In the genomic region with DNA sequence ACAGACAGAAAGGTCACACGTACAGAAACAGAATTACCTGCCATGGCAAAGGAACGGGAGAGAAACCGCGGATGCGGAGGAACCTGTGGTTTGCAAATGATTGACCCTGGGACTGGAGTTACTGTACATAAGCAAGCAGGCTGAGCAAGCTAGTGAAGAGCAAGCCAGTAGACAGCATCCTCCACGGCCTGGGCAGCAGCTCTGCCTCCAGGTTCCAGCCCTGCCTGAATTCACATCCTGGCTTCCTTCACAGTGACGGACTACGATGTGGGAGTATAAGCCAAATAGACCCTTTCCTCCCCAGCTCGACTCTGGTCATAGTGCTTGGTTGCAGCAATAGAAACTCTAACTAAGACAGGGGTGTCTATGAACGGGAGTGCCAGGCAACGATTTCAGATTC, we compare ENCODE assay signal across 15 mouse cellular contexts.
DNase-seq lines count a peak whose midpoint lies in the region; ATAC-seq lines count a peak whose summit lies in the region.
"Had no signal": no experiment of that assay in that cellular context is flagged by ENCODE, and none has a peak within 500 bp of the region (broad histone marks: within the 10 kb centered on the region; RNA-seq: fewer than 3 reads in every experiment).

No protein-coding gene starts in this region.

- peak; percentile 14 for DNase-seq in adrenal gland, postnatal 10 days
- no peak for DNase-seq in adrenal gland, adult 8-10 months
- DNase-seq in lung, postnatal 10 days, result no peak
- DNase-seq in kidney, adult 8-10 months, result peak; percentile 15 to 29
- no peak for DNase-seq in right cerebral cortex, postnatal 4 days
- DNase-seq in gastrocnemius, postnatal 36 days, result no peak
- DNase-seq: cerebellum, adult 8-10 months; thymus, adult 18-20 months had no signal

- H3K36me3 ChIP-seq in lung, embryonic 16.5 days (ENCODE audit: control insufficient read depth, insufficient read depth, low read length), result no peaks in the 10 kb centered on the region

- peak overlapping the region; percentile 43; the same call in 1 of the 2 replicates for H3K4me2 ChIP-seq in lung, embryonic 16.5 days (ENCODE audit: low read depth, low read length)
- H3K4me2 ChIP-seq: heart, embryonic 13.5 days; hindbrain, embryonic 14.5 days; liver, embryonic 11.5 days had no signal

- H3K9ac ChIP-seq in lung, embryonic 16.5 days (ENCODE audit: low read length), result no peak overlapping the region
- H3K9ac ChIP-seq: heart, embryonic 13.5 days; hindbrain, embryonic 14.5 days had no signal

- no peaks in the 10 kb centered on the region for H3K27me3 ChIP-seq in lung, embryonic 16.5 days (ENCODE audit: control insufficient read depth, insufficient read depth, low read depth, low read length)
- H3K27me3 ChIP-seq: heart, embryonic 13.5 days had no signal

- intact Hi-C loops in gastrocnemius, postnatal 36 days (cut with DNase I), result no loop called here

- H3K27ac ChIP-seq in lung, embryonic 16.5 days (ENCODE audit: low read length), result no peak overlapping the region
- H3K27ac ChIP-seq: heart, embryonic 13.5 days; hindbrain, embryonic 14.5 days had no signal

- H3K4me3 ChIP-seq in lung, embryonic 16.5 days (ENCODE audit: low read length), result no peak overlapping the region
- H3K4me3 ChIP-seq: heart, embryonic 13.5 days; myocyte had no signal

- H3K9me3 ChIP-seq in lung, embryonic 16.5 days (ENCODE audit: control insufficient read depth, low read length), result no peaks in the 10 kb centered on the region
- H3K9me3 ChIP-seq: G1E; heart, embryonic 13.5 days had no signal

- ATAC-seq in lung, embryonic 16.5 days (ENCODE audit: low read depth), result no peak
- ATAC-seq in megakaryocyte-erythroid progenitor cell, adult 5-6 weeks (replicated peaks; ENCODE audit: low FRiP score, low TSS enrichment, poor library complexity, severe bottlenecking), result 0 out of 2 replicates have a peak, but pooled peaks have one; percentile 19

- H3K4me1 ChIP-seq in lung, embryonic 16.5 days (replicated peaks; ENCODE audit: control insufficient read depth, insufficient read depth, low read length), result 0 out of 2 replicates have a peak, but pooled peaks cover 2% of the 10 kb centered on the region

- 85% methylated on average over 11 of the region's 11 CpGs for WGBS in lung, embryonic 16.5 days

Comparison
In these comparisons a context has a peak if more than half of its experiments do, and no peak if none do; other contexts are left out.
1. DNase-seq: peak in adrenal gland, postnatal 10 days (single experiment) and kidney, adult 8-10 months (2 of 2); none in adrenal gland, adult 8-10 months (single experiment), lung, postnatal 10 days (single experiment), right cerebral cortex, postnatal 4 days (single experiment) and gastrocnemius, postnatal 36 days (0 of 2).